Comparison of ENCODE assay signal across 8 mouse cellular contexts in genomic region chr11:84880971-84881370, GRCm38 (mm10). TPM values are rescaled to one million over a fixed set of nuclear protein-coding genes. Genes with fewer than 3 reads are reported as not detected.
A peak's percentile ranks its signal among the peaks of the same experiment; 100 is the strongest.
DNase-seq lines count a peak whose midpoint lies in the region; ATAC-seq and TF ChIP-seq lines count a peak whose summit lies in the region.

No protein-coding gene starts in this region.

- TF ChIP-seq POLR2A in CH12.LX (IDR thresholded peaks at IDR 0.05; ENCODE audit: low read depth, low read length): no peak

- TF ChIP-seq RAD21 in CH12.LX (IDR thresholded peaks at IDR 0.05; ENCODE audit: low read depth, low read length): no peak

- H3K9me3 ChIP-seq in heart, embryonic 11.5 days (replicated peaks; ENCODE audit: control insufficient read depth, low read length): no peaks in the 10 kb centered on the region
- H3K9me3 ChIP-seq in CH12.LX (replicated peaks; ENCODE audit: low read length): no peaks in the 10 kb centered on the region
- H3K9me3 ChIP-seq in forebrain, embryonic 11.5 days (ENCODE audit: control insufficient read depth, low read length): no peaks in the 10 kb centered on the region
- no peaks in the 10 kb centered on the region for H3K9me3 ChIP-seq in liver, embryonic 14.5 days (ENCODE audit: control insufficient read depth, low read length)

- peak overlapping the region; percentile 65 for H3K4me2 ChIP-seq in heart, embryonic 11.5 days
- H3K4me2 ChIP-seq in CH12.LX (ENCODE audit: insufficient read depth, low read depth, poor library complexity, severe bottlenecking): peak overlapping the region; percentile 75
- H3K4me2 ChIP-seq in forebrain, embryonic 11.5 days (ENCODE audit: low read depth, low read length, severe bottlenecking): peak overlapping the region; percentile 92
- H3K4me2 ChIP-seq in liver, embryonic 14.5 days (ENCODE audit: low read depth): peak overlapping the region; percentile 99

- no peak for ATAC-seq in heart, embryonic 11.5 days (replicated peaks; ENCODE audit: insufficient number of reproducible peaks, low FRiP score, low TSS enrichment)
- ATAC-seq in forebrain, embryonic 11.5 days (replicated peaks; ENCODE audit: low FRiP score): 0 out of 2 replicates have a peak, but pooled peaks have one; percentile 9
- no peak for ATAC-seq in liver, embryonic 14.5 days (ENCODE audit: insufficient read depth)

- H3K36me3 ChIP-seq in heart, embryonic 11.5 days (ENCODE audit: control insufficient read depth, insufficient read depth, low read length): peaks cover 17% of the 10 kb centered on the region
- peaks cover 30 to 62% of the 10 kb centered on the region in 2 experiments for H3K36me3 ChIP-seq in CH12.LX (replicated peaks in 1 of 2; ENCODE audit: control insufficient read depth in 1 of 2, insufficient read depth in 1 of 2, low read length in 1 of 2)
- peaks cover 2% of the 10 kb centered on the region; the same call in 1 of the 2 replicates for H3K36me3 ChIP-seq in forebrain, embryonic 11.5 days (ENCODE audit: control insufficient read depth, insufficient read depth, low read length)
- peaks cover 19% of the 10 kb centered on the region for H3K36me3 ChIP-seq in liver, embryonic 14.5 days (replicated peaks; ENCODE audit: control insufficient read depth, insufficient read depth, low read depth)

- no peak for DNase-seq in heart, adult 18-20 months
- DNase-seq in CH12.LX (ENCODE audit: extremely low read depth): peak; percentile 25
- DNase-seq in forebrain, embryonic 11.5 days (ENCODE audit: low spot score): no peak
- peak in 1 of 3 experiments; percentile 52 for DNase-seq in liver, embryonic 14.5 days (ENCODE audit: low read depth in 3 of 3, low spot score in 3 of 3)
- DNase-seq in right cerebral cortex, postnatal 25 days: no peak
- no peak for DNase-seq in Muller cell, postnatal 12 days (ENCODE audit: inconsistent ontology term)
- no peak for DNase-seq in adrenal gland, adult 18-20 months (ENCODE audit: low spot score in 2 of 2)

- dilution Hi-C loops in CH12.LX (cut with MboI; ENCODE audit: extremely low pct_ligation_motif_present, extremely low pct_unique_long_range_greater_than_20kb, low sequenced_read_pairs): no loop called here

- peak overlapping the region; percentile 95 for H3K27ac ChIP-seq in heart, embryonic 11.5 days (ENCODE audit: low read depth, low read length)
- no peak overlapping the region for H3K27ac ChIP-seq in CH12.LX (ENCODE audit: insufficient read depth, low read depth)
- H3K27ac ChIP-seq in forebrain, embryonic 11.5 days (ENCODE audit: low read depth, low read length): no peak overlapping the region
- H3K27ac ChIP-seq in liver, embryonic 14.5 days: peak overlapping the region; percentile 55

- peaks cover 6% of the 10 kb centered on the region for H3K4me1 ChIP-seq in heart, embryonic 11.5 days (ENCODE audit: control insufficient read depth, insufficient read depth, low read length)
- H3K4me1 ChIP-seq in CH12.LX (ENCODE audit: control insufficient read depth in 1 of 2, insufficient read depth in 2 of 2): peaks cover 5 to 42% of the 10 kb centered on the region in 2 experiments; a peak in 3 of 4 replicates
- H3K4me1 ChIP-seq in forebrain, embryonic 11.5 days (replicated peaks; ENCODE audit: control insufficient read depth, insufficient read depth, low read length): peaks cover 10% of the 10 kb centered on the region
- peaks cover 13 to 18% of the 10 kb centered on the region in 2 experiments for H3K4me1 ChIP-seq in liver, embryonic 14.5 days (replicated peaks; ENCODE audit: control insufficient read depth in 2 of 2, insufficient read depth in 2 of 2, low read length in 1 of 2)

- H3K4me3 ChIP-seq in heart, embryonic 11.5 days (ENCODE audit: low read depth, low read length): peak overlapping the region; percentile 88
- H3K4me3 ChIP-seq in CH12.LX (replicated peaks in 1 of 3; ENCODE audit: low read depth in 2 of 3, low read length in 2 of 3, poor library complexity in 1 of 3): peak overlapping the region; percentile 83 to 97 (median 88)
- H3K4me3 ChIP-seq in forebrain, embryonic 11.5 days (ENCODE audit: low read depth, low read length): peak overlapping the region; percentile 78
- H3K4me3 ChIP-seq in liver, embryonic 14.5 days (ENCODE audit: insufficient read depth in 1 of 2, low read depth in 2 of 2, low read length in 2 of 2): peak overlapping the region; percentile 81 to 91

- TF ChIP-seq EP300 in CH12.LX (IDR thresholded peaks at IDR 0.05; ENCODE audit: low read length): no peak
- TF ChIP-seq EP300 in liver, embryonic 14.5 days (IDR thresholded peaks at IDR 0.05; ENCODE audit: low read depth): no peak

- no peak for TF ChIP-seq CTCF in CH12.LX (conservative IDR thresholded peaks at IDR 0.05 in 1 of 2, IDR thresholded peaks at IDR 0.05 in 1 of 2; ENCODE audit: low read depth in 2 of 2, low read length in 2 of 2)
- TF ChIP-seq CTCF in liver, embryonic 14.5 days (IDR thresholded peaks at IDR 0.05; ENCODE audit: low read depth): no peak

- H3K9ac ChIP-seq in heart, embryonic 11.5 days (ENCODE audit: low read depth, low read length): peak overlapping the region; percentile 97
- H3K9ac ChIP-seq in CH12.LX (ENCODE audit: insufficient read depth, low read depth): peak overlapping the region; percentile 96
- peak overlapping the region; percentile 67 for H3K9ac ChIP-seq in forebrain, embryonic 11.5 days (ENCODE audit: low read length)
- H3K9ac ChIP-seq in liver, embryonic 14.5 days (replicated peaks): peak overlapping the region; percentile 89

- peaks cover 24% of the 10 kb centered on the region for H3K79me2 ChIP-seq in CH12.LX (replicated peaks; ENCODE audit: control insufficient read depth, extremely low read depth, insufficient read depth, poor library complexity, severe bottlenecking)

- in situ Hi-C loops in CH12.LX (cut with MboI; ENCODE audit: low pct_ligation_motif_present, low pct_unique_long_range_greater_than_20kb, low sequenced_read_pairs): no loop called here

- no peaks in the 10 kb centered on the region for H3K27me3 ChIP-seq in heart, embryonic 11.5 days (ENCODE audit: control insufficient read depth, insufficient read depth, low read length)
- no peaks in the 10 kb centered on the region for H3K27me3 ChIP-seq in CH12.LX (replicated peaks)
- no peaks in the 10 kb centered on the region for H3K27me3 ChIP-seq in forebrain, embryonic 11.5 days (ENCODE audit: control insufficient read depth, insufficient read depth, low read length)
- H3K27me3 ChIP-seq in liver, embryonic 14.5 days (ENCODE audit: control insufficient read depth, insufficient read depth, low read length): no peaks in the 10 kb centered on the region

- 57% methylated on average over 9 of the region's 9 CpGs for WGBS in heart, embryonic 11.5 days (ENCODE audit: insufficient replicate concordance)
- 66% methylated on average over 9 of the region's 9 CpGs for WGBS in forebrain, embryonic 11.5 days
- WGBS in liver, embryonic 14.5 days (ENCODE audit: insufficient replicate concordance): 47% methylated on average over 9 of the region's 9 CpGs

RNA-seq across cellular contexts. Expression of gene Pigw, which starts 0.9 kb away (rescaled TPM):
- polyA plus RNA-seq in heart, embryonic 11.5 days (2014; fragmentation: Nextera tagmentation; extraction: Ambion mirVana): 2.0 and 4.0 TPM in 2 replicates
- 1 to 10 TPM; 6.4 to 7.3 TPM for total RNA-seq in heart, adult 18-20 months (2021)
- 5.7 and 6.0 TPM in 2 replicates for total RNA-seq in CH12.LX (2012; rRNA removed)
- 5.5 and 6.5 TPM in 2 replicates for total RNA-seq in CH12.LX (2014; rRNA removed)
- polyA plus RNA-seq in CH12.LX (2012; ENCODE audit: insufficient read length, low read depth): 7.8 and 9.2 TPM in 2 replicates
- polyA plus RNA-seq in forebrain, embryonic 11.5 days (2014; fragmentation: Nextera tagmentation; extraction: Ambion mirVana): 3.7 and 3.9 TPM in 2 replicates
- 3.3 and 4.1 TPM in 2 replicates for polyA plus RNA-seq in liver, embryonic 14.5 days (2012; rRNA removed)
- 1.2 and 1.4 TPM in 2 replicates for polyA plus RNA-seq in liver, embryonic 14.5 days (2014; fragmentation: Nextera tagmentation; extraction: Ambion mirVana)
- total RNA-seq in adrenal gland, adult 18-20 months (2021): 1 to 10 TPM; 7.7 to 7.9 TPM

RNA-seq across cellular contexts. Expression of gene Myo19, which starts 1.0 kb away (rescaled TPM):
- 7.2 and 7.7 TPM in 2 replicates for polyA plus RNA-seq in heart, embryonic 11.5 days (2014; fragmentation: Nextera tagmentation; extraction: Ambion mirVana)
- total RNA-seq in heart, adult 18-20 months (2021): 1 to 10 TPM; 3.2 to 5.2 TPM
- 9.1 and 13.0 TPM in 2 replicates for total RNA-seq in CH12.LX (2012; rRNA removed)
- total RNA-seq in CH12.LX (2014; rRNA removed): 8.0 TPM in 2 replicates
- 23.1 and 27.1 TPM in 2 replicates for polyA plus RNA-seq in CH12.LX (2012; ENCODE audit: insufficient read length, low read depth)
- 11.8 and 13.6 TPM in 2 replicates for polyA plus RNA-seq in forebrain, embryonic 11.5 days (2014; fragmentation: Nextera tagmentation; extraction: Ambion mirVana)
- 6.5 and 6.8 TPM in 2 replicates for polyA plus RNA-seq in liver, embryonic 14.5 days (2012; rRNA removed)
- polyA plus RNA-seq in liver, embryonic 14.5 days (2014; fragmentation: Nextera tagmentation; extraction: Ambion mirVana): 3.9 and 4.7 TPM in 2 replicates
- total RNA-seq in adrenal gland, adult 18-20 months (2021): 10 to 100 TPM in 1 of 2 experiments, 1 to 10 TPM in 1; 9.4 to 11.6 TPM

RNA-seq across cellular contexts. Expression of gene Ggnbp2, which starts 10.4 kb away (rescaled TPM):
- polyA plus RNA-seq in heart, embryonic 11.5 days (2014; fragmentation: Nextera tagmentation; extraction: Ambion mirVana): 52.4 and 54.8 TPM in 2 replicates
- total RNA-seq in heart, adult 18-20 months (2021): 10 to 100 TPM; 53.9 to 57.9 TPM
- total RNA-seq in CH12.LX (2012; rRNA removed) (67.3 and 70.9 TPM in 2 replicates), CH12.LX (2014; rRNA removed) (86.5 and 105 TPM in 2 replicates)
- 108 and 125 TPM in 2 replicates for polyA plus RNA-seq in CH12.LX (2012; ENCODE audit: insufficient read length, low read depth)
- polyA plus RNA-seq in forebrain, embryonic 11.5 days (2014; fragmentation: Nextera tagmentation; extraction: Ambion mirVana): 68.3 and 68.7 TPM in 2 replicates
- polyA plus RNA-seq in liver, embryonic 14.5 days (2012; rRNA removed): 37.4 and 63.7 TPM in 2 replicates
- polyA plus RNA-seq in liver, embryonic 14.5 days (2014; fragmentation: Nextera tagmentation; extraction: Ambion mirVana): 48.5 and 52.9 TPM in 2 replicates
- 10 to 100 TPM; 75.4 to 83.9 TPM for total RNA-seq in adrenal gland, adult 18-20 months (2021)

RNA-seq across cellular contexts. Expression of gene Znhit3, which starts 35.2 kb away (rescaled TPM):
- polyA plus RNA-seq in heart, embryonic 11.5 days (2014; fragmentation: Nextera tagmentation; extraction: Ambion mirVana): 44.7 and 46.2 TPM in 2 replicates
- total RNA-seq in heart, adult 18-20 months (2021): 10 to 100 TPM; 11.5 to 12.9 TPM
- total RNA-seq in CH12.LX (2012; rRNA removed) (59.3 and 87.0 TPM in 2 replicates), CH12.LX (2014; rRNA removed) (130 and 140 TPM in 2 replicates)
- 61.4 and 62.9 TPM in 2 replicates for polyA plus RNA-seq in CH12.LX (2012; ENCODE audit: insufficient read length, low read depth)
- 70.0 and 78.2 TPM in 2 replicates for polyA plus RNA-seq in forebrain, embryonic 11.5 days (2014; fragmentation: Nextera tagmentation; extraction: Ambion mirVana)
- polyA plus RNA-seq in liver, embryonic 14.5 days (2012; rRNA removed): 15.6 and 19.0 TPM in 2 replicates
- 47.9 and 49.8 TPM in 2 replicates for polyA plus RNA-seq in liver, embryonic 14.5 days (2014; fragmentation: Nextera tagmentation; extraction: Ambion mirVana)
- 1 to 10 TPM; 8.8 to 9.9 TPM for total RNA-seq in adrenal gland, adult 18-20 months (2021)

RNA-seq across cellular contexts. Expression of gene Dhrs11, which starts 52.2 kb away (rescaled TPM):
- 34.3 and 43.5 TPM in 2 replicates for polyA plus RNA-seq in heart, embryonic 11.5 days (2014; fragmentation: Nextera tagmentation; extraction: Ambion mirVana)
- total RNA-seq in heart, adult 18-20 months (2021): 10 to 100 TPM; 97.1 to 99.1 TPM
- total RNA-seq in CH12.LX (2012; rRNA removed): 8.3 and 9.6 TPM in 2 replicates
- total RNA-seq in CH12.LX (2014; rRNA removed): 6.1 and 6.8 TPM in 2 replicates
- 17.0 and 17.1 TPM in 2 replicates for polyA plus RNA-seq in CH12.LX (2012; ENCODE audit: insufficient read length, low read depth)
- polyA plus RNA-seq in forebrain, embryonic 11.5 days (2014; fragmentation: Nextera tagmentation; extraction: Ambion mirVana): 12.6 TPM in 2 replicates
- 210 and 211 TPM in 2 replicates for polyA plus RNA-seq in liver, embryonic 14.5 days (2012; rRNA removed)
- 201 and 216 TPM in 2 replicates for polyA plus RNA-seq in liver, embryonic 14.5 days (2014; fragmentation: Nextera tagmentation; extraction: Ambion mirVana)
- 10 to 100 TPM; 41.5 to 53.6 TPM for total RNA-seq in adrenal gland, adult 18-20 months (2021)

Comparison
In these comparisons a context has a peak if more than half of its experiments do, and no peak if none do; other contexts are left out.
1. H3K27ac ChIP-seq: peak in heart, embryonic 11.5 days (single experiment) and liver, embryonic 14.5 days (single experiment); none in CH12.LX (single experiment) and forebrain, embryonic 11.5 days (single experiment).
2. Peak in every context shown above with its lines, with median percentiles within 50 percentile points of each other: H3K4me2 ChIP-seq, H3K4me3 ChIP-seq and H3K9ac ChIP-seq.